Mouse (Mus musculus): ENCODE measurements around the gene Psmb5. TPM values are rescaled to one million over a fixed set of nuclear protein-coding genes. Genes with fewer than 3 reads are reported as not detected.
"Not testable (repeated sequence)": the region's sequence is repeated elsewhere in the genome, so short reads cannot be mapped to it uniquely, and the experiment has no call there.

Gene Psmb5
- total RNA-seq, 2 experiments from 2014 or later = 64.6 to 217 TPM

DNA sequence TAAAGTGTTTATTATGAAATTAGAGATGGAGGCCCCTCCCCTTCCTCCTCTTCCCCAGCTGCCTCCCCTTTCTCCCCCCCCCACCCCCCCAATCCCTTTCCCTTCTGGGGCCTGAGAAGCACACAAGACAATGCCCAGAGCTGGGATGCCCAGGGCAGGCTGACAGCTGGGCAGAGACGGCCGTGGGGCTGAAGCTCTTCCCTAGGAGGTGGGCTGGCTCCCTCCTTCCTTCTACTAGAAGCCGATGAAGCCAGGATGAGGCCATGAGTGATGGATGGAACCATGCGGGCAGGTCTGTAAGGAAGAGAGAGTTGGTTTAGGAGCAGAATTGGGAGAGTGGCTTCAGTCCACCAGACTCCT is 13.4 kb upstream of the Psmb5 start:
- ATAC-seq (replicated peaks; ENCODE audit: poor library complexity) = no peak

DNA sequence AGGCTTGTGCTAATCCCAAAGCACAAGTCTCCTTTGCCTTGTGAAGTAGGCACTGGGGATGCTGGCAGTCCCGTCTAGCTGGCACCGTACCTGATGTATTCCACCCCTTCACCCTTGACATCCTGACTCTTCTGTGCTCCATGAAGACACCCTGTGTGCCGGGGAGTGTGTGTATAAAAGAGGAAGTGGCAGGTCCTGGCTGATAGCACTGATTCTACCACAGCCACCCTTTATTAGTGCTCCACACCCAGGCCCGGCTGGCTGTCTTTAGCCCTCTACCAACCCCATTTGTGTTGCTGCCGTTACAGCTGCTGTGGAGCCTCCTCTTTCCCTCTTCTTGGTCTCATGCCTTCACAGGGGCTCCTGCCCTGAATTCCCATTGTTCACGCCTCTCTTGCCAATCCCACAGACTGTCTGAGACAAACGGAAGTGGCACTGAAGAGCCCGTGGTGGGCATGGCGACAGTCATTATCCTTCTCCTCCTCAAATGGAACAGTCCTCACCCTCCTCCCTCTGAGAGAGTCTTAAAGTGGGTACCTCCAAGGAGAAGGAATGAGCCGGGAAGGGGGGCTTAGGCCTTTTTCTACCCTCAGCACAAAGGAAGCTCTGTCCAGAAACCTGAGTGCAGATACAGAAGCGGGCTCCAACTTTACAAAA is 12.9 kb upstream of the Psmb5 start:
- ATAC-seq (replicated peaks; ENCODE audit: poor library complexity) = peak; percentile 81

DNA sequence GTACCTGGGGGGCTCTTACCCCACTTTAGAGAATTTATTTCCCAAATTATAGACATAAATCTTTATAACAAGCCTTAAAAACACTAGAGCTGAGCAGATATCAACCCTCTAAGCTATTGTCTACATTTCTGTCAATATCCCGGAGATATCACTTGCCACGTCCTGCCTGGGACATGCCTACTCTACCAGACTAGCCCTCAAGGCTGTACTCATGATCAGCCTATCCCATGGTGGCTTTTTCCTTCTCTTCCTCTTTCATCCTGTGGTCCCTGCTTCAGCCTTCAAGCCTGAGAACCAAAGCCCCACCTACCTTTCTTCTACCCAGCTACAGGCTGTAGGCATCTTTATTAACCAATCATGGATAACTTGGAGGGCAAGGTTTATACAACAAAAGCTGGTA is 12.0 kb upstream of the Psmb5 start:
- no peak for ATAC-seq (replicated peaks; ENCODE audit: poor library complexity)

DNA sequence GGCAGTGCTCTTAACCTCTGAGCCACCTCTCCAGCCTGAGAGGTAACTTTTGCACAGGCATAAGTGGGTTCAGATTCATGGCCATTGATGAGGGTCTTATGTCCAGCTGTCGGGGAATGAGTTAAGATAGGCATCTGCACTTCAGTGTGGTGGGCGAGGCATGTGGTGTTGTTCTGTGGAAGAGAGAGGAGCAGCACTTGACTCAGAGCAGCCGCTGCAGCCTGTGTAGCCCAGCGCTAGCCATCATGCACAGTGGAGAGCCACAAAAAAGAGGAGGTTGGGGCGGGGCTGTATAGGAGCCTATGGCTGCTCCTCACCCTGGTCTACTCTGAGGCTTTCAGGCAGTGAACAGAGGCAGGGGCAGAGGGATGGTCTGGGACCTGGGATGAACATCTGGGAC is 10.3 kb upstream of the Psmb5 start:
- ATAC-seq (replicated peaks; ENCODE audit: poor library complexity) = no peak

DNA sequence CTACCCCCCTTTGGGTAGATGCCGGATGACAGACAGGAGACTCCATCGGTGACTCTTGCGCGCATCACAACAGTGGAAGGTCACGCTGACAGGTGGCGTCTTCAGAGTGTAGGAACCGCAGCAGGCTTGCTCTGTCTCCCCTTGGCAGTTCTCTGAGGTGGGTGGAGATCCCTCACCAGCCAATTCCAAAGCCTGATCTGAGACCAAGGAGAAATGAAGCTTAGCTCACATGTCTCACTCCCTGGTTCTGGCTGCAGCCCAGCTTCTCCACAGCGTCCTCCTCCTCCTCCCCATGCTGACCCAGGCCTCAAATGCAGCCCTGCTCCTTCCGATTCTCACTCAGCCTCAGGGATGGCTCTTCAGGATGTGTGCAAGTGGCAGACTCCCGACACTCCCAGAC is 7.2 kb upstream of the Psmb5 start:
- no peak for ATAC-seq (replicated peaks; ENCODE audit: poor library complexity)

DNA sequence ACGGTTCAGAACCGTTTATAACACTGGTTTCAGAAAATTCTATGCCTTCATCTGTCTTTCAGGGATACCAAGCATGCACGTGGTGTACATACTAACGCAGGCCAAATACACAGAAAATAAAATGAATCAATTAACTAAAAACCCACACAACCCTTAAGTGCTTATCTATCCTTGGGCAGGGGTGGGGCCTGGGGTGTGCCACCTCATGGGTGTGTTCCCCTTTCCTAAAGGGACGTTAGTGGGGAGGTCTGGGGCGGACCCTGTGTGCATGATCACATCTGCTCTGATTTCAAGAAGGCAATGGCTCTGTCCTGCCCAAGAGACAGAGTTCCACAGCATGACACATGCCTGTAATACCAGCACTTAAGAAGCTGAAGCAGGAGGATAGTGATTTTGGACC is 5.5 kb upstream of the Psmb5 start:
- peak; percentile 73 for ATAC-seq (replicated peaks; ENCODE audit: poor library complexity)

DNA sequence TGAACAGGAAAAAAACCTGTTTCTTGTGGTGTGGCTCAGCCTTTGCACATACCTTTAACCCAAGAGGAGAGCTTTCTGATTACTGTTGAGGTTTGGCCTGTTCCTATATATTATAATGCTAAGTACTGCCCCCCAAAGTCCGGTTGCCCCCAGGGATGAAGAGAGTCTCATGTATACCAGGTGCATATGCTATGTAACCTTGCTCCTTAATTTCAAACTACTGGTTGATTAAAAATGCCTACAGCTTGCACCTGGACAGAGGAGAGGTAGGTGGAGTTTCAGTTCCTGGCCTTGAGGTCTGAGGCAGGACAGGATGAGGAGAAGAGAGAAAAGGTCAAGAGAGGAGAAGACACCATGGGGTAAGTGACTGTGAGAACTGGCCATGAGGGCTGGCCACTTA is 3.3 kb upstream of the Psmb5 start, which contains the start of gene Psmb11:
Gene Psmb11, plus strand, starts transcription at position 301 of the 400 bp plus-strand sequence.
- ATAC-seq (replicated peaks; ENCODE audit: poor library complexity) = no peak

DNA sequence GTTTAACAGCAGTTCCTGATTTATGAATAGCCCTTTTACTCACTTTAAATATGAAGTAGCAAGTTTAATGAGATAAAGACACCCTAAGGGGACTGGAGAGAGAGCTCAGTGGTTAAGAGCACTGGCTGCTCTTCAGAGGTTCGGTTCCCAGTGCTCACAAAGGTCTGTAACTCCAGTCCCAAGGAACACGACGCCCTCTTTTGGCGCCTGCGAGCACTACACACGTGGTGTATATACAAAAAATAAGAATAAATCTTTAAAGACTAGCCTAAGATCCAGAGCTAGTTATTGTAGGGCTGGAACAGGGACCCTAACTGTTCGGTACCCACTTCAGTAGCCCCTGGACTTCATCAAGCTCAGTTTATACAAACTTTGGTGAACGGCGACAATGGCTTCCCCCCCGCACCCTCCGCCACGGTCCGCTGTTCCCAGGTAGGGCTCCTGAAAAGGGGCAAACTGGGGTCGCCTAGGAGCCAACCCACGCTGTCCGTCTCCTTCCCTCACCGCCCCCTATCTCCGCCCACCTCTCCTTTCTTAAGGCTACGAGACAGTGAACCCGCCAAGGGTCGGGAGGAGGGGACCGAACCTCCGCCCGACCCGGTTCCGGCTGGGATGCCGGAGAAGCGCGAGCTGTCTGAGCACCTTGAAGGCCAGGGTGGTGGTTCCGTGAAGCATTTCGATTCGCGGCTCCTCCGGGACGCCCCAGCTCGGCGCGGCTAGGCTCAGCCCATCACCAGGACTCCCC is 498 bp downstream of the Psmb5 start:
- ATAC-seq (replicated peaks; ENCODE audit: poor library complexity) = peak; percentile 38

DNA sequence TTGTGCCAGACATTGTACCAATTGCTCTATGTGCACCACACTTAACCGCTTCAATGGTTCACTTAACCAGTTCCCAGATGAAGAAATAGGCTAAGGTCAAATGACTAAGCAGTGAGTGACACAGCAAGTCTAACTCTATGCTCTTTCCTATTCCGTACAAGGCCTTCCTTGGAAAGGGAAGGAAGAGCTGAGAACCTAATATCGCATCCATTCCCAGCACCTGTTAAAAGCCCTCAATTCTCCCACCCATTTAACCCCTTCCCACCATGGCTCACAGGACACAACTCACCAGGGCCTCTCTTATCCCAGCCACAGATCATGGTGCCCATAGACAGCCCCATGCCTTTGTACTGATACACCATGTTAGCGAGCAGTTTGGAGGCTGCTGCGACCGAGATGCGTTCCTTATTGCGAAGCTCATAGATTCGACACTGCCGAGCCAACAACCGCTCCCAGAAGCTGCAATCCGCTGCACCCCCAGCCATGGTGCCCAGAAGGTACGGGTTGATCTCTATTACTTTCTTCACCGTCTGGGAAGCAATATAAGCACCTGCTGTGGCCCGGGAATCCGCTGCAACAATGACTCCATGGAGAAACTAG is 1.5 kb downstream of the Psmb5 start:
- ATAC-seq (replicated peaks; ENCODE audit: poor library complexity) = 0 out of 2 replicates have a peak, but pooled peaks have one; percentile 13

DNA sequence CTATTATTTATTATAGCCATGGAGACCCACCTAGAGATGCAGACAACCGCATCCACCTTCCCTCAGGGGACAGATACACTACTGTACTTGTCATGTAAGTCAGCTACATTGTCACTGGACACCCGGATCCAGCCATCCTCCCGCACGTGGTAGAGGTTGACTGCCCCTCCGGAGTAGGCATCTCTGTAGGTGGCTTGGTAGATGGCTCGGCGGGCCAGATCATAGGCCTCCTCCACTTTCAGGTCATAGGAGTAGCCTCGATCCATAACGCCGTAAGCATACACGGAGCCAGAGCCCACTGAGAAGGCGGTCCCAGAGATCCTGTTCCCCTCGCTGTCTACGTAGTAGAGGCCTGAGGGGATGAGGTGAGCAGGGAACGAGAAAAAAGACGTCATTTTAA is 3.7 kb downstream of the Psmb5 start:
- not testable (repeated sequence) for ATAC-seq (replicated peaks; ENCODE audit: poor library complexity)

DNA sequence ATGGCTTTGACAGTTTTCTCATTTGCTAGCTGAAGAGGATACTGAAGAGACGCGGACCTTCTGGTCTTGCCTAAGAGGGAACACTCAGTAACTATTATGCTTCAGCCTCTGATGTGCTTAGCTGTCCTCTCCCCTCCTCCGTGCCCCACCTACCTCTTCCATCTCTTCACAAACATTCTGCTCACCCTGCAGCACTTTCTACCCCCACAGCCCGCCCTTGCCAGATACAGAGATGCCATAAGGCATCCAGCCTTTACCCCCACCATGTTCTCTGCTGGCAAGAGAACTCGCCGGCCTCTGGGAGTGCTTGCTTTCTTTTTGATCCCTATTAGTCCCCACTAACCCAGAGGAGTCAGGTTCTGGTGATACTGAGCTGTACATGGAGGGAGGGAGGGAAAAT is 7.2 kb downstream of the Psmb5 start:
- ATAC-seq (replicated peaks; ENCODE audit: poor library complexity) = no peak

DNA sequence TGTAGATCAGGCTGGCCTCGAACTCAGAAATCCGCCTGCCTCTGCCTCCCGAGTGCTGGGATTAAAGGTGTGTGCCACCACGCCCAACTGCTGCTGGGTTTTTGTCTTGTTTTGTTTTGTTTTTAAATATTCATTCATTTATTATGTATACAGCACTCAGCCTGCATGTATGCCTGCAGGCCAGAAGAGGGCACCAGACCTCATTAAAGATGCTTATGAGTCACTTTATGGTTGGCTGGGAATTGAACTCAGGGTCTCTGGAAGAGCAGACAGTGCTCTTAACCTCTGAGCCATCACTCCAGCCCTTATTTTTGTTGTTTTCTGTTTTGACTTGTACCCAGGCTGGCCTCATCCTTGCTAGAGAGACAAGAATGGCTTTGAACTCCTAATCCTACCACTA is 7.9 kb downstream of the Psmb5 start:
- ATAC-seq (replicated peaks; ENCODE audit: poor library complexity) = peak; percentile 44; the same call in 1 of the 2 replicates

DNA sequence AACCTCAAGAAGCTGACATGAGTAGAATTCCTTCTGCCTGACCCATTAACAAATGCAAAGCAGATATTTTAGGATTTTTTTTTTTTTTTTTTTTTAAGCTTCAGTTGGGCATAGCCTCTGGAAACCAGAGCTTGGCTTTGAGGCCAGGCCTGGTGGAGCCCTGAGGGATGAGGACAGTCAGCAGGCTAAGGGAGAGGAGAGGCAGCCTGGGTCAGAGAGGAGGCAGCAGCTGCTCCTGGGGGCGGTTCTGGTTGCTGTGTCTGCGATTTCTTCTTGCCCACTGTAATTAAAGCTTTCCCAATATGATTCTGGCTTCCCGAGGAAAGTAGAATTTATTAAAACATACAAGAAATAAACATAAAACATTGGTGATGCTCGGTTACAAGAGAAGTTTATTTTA is 8.6 kb downstream of the Psmb5 start:
- no peak for ATAC-seq (replicated peaks; ENCODE audit: poor library complexity)

DNA sequence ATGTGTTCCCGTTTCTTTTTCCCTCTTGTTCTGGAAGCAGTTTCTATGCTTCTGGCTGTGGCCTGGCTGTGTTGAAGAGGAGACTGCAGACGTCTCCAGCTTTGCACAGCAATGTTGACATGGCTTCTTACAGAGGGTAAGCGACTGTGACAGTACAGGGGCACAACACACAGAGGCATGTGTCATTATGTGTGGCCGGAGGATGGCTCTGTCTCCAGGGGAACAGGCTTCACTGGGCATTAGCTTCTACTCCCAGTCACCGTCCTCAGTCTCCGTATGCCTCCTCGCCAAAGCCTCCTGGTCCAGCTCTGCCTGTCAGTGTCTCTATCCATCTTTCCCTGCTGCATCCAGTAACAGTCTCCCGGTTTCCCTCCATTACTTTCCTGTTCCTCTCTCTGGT is 10.6 kb downstream of the Psmb5 start:
- ATAC-seq (replicated peaks; ENCODE audit: poor library complexity) = no peak

DNA sequence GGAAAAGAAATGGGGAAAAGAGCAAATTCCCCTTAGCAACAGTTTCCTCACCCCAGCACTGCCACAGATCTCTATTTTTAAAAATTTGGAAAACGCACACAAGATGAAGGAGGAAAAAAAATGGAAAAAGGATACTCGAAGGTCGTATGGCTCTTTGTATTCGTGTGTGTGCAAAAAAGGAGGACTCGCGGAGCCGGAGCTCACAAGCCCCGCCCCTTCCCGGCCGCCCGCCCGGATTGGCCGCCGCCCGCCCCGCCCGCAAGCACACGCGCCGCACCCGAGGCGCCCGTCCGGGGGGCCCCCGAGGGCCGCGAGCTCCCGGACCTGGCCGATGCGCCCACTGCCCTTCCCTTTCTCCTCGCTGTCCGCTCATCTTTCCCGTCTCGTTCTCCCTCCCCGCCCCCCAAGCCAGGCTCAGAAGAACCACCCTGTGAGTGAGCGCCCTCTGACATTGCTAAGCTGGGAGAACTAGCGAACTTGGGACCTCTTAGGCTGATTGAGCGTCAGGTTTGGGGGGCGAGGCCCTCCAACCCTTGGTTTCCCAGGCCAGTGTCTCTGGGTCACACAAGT is 12.0 kb downstream of the Psmb5 start, which contains the start of gene 4931414P19Rik:
Gene 4931414P19Rik, minus strand, starts transcription at position 242 of the 570 bp plus-strand sequence.
- peak; percentile 41 for ATAC-seq (replicated peaks; ENCODE audit: poor library complexity)

DNA sequence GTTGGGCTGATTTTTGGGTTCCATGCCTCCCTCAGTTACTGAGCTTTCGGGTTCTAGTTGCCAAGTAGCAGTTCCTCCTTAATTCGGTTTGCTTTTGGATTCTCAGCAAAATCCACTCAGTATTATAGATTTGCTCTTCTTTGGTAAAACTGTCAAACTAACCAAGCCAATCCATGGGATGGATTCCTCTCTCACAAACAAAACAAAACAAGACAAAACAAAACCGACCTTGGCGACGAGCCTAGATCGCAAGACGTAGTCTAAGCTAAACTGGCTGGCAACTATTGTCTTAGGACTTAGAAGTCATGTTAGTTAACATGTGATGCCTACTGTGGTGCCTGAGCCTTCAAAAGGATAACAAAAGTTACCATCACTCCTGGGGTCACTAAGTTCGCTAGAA is 14.1 kb downstream of the Psmb5 start:
- no peak for ATAC-seq (replicated peaks; ENCODE audit: poor library complexity)

DNA sequence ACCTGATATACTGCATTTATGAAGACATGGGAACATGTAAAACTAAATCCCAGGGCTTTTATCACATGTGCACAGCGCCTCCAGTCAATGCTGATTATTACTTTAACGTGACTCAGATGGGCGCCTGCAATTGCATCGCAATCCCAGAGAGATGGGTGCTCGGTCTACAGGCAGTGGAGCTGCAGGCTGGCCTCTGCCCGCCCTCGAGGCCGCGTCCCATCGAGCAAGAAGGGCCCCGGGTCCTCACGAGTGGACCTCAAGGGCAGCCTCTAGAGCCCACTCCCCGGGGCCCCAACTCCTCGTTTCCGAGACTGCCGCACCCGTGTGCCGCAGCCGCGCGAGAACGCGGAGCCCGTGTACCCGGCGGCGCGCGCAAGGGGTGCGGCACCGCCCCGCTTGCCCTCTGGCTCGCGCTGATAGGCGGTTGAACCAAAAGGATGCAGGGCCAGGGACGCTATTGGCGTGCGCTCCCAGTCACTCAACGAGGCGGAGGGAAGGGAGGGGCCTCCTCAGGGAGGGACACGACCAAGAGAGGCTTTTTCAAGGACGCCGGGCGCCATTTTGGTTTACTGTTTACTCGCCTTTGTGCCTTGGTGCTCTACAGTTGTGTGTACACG is 14.7 kb downstream of the Psmb5 start:
- peak; percentile 97 for ATAC-seq (replicated peaks; ENCODE audit: poor library complexity)

DNA sequence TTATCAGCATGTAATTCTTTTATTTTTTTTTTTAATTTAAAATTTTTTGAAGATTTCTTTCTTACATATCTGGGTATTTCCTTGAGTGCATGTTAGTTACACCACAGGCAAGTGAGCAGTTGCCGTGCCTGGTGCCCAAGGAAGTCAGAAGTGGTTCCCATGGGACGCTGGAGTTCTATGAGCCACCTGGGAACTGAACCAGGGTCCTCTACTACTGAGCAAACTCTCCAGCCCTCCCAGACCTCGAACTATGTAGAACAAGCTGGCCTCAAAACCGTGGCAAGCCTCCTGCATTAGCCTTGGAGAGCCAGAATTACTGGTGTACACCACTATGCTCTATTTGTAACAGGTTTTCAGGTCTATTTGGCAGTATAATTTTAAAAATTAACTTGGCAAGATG is 15.2 kb downstream of the Psmb5 start:
- ATAC-seq (replicated peaks; ENCODE audit: poor library complexity) = 0 out of 2 replicates have a peak, but pooled peaks have one; percentile 0

DNA sequence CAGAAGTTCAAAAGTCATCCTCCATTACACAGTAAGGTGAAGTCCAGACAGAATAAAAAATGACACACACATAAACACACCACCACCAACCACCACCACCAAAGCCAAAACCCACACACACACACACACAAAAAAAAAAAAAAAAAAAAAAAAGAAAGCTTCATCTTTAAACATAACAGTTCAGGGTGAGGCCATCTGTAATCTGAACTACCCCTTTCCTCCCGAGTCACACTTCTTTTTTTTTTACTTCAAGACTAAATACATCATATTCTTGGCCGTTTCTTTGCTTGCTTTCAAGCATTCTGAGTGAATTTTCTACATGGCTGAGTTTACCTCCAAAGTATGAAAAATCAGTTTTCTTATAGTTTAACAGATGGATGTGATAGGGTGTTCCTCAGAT is 16.2 kb downstream of the Psmb5 start:
- ATAC-seq (replicated peaks; ENCODE audit: poor library complexity) = no peak

DNA sequence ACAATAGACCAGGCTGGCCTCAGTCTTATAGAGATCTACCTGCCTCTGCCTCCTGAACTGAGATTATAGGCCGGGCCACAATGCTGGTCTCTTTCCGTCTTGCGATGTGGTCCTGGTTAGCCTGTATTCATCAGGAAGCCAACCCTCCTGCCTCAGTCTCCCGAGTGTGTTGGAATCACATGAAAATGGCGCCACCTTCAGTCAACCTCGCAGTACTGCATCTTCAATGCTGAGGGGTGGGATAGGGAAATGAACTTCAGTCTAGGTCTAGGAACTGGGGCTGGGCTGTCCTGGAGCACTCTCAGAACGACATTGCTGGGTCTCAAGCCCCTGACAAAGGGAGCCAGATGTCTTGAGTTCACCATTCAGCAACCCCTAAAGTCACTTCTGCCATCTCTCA is 20.7 kb downstream of the Psmb5 start:
- 0 out of 2 replicates have a peak, but pooled peaks have one; percentile 46 for ATAC-seq (replicated peaks; ENCODE audit: poor library complexity)
